Mouse (Mus musculus): ENCODE data around the gene Rnaseh2a.

The Rnaseh2a gene

DNA sequence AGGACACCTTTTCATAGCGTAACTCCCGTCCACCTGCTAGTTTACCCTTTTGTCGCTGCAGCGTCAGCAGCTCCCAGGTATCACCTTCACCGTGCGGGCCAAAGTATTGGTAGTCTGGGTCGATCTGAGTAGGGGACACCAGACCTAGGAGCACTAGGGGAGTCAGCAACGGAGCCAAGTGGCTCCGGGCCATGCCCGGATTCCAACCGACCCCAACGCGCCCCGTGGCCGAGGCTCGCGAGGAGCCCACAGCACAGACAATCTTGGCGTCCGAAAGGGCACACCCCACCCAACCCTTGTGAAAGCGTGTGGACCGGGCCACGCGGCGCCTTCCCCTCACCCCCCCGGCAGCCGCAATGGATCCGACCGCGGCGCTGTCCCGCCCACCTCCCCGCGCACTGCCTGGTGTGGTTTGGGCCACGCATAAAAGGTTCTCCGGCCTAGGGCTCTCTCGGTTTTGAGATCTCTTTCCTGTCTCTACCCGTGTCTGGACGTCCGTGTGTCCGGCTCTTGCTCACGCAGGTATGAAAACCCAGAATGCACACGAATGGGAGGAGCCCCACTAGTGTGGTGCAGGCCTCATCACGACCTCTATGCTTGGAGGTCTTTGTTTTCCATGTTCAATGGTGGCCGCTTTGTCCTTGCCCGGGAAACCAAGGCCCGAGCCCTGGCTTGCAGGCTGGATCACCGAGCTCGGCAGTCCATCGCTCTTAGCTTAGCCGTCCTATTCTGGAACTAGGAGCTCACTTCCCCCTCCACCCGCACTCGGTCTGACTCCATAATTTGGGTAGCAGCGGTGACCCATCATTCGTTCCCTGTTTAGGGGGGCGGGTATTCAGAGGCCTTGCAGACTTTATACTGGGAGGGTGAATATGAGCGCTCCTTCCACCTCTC lies at the start of gene Rnaseh2a, which contains the start of the genes Gm49661 and Prdx2:
Gene Rnaseh2a, minus strand, starts transcription at position 527 of the 894 bp plus-strand sequence.
Gene Gm49661, minus strand, starts transcription at position 193 of the 894 bp plus-strand sequence.
Gene Prdx2, plus strand, starts transcription at position 347 of the 894 bp plus-strand sequence.
- peak; percentile 87 for DNase-seq (ENCODE audit: low read depth, low spot score)

DNA sequence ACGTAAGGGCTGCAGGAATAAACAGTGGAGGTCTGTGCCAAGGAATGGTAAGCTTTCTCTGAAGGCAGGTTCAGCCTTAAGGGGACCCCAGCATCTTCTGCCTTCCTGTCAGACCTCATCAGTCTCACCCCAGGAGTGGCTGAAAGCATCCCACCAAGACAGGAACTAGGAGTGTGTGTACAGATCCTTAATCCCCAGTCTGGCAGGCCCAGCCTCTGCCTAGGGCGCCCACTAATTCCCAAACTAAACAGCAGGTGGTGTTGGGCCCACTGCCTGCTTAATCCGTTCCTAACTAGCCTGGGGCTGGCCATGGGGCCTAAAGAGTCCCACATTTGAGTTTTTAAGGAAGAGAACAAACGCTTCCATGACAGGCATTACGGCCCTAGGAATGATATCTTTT lies 47.6 kb upstream of the Rnaseh2a start:
- DNase-seq (ENCODE audit: low read depth, low spot score), result peak; percentile 36

GRCm38 (mm10) chr8:85016724-85017123 lies 47.2 kb upstream of the Rnaseh2a start:
- DNase-seq (ENCODE audit: low read depth, low spot score), result no peak

GRCm38 (mm10) chr8:85014431-85014830 lies 44.9 kb upstream of the Rnaseh2a start, which contains the start of gene Best2:
TSS of gene Best2 (minus strand) at chr8:85014531.
- no peak for DNase-seq (ENCODE audit: low read depth, low spot score)

DNA sequence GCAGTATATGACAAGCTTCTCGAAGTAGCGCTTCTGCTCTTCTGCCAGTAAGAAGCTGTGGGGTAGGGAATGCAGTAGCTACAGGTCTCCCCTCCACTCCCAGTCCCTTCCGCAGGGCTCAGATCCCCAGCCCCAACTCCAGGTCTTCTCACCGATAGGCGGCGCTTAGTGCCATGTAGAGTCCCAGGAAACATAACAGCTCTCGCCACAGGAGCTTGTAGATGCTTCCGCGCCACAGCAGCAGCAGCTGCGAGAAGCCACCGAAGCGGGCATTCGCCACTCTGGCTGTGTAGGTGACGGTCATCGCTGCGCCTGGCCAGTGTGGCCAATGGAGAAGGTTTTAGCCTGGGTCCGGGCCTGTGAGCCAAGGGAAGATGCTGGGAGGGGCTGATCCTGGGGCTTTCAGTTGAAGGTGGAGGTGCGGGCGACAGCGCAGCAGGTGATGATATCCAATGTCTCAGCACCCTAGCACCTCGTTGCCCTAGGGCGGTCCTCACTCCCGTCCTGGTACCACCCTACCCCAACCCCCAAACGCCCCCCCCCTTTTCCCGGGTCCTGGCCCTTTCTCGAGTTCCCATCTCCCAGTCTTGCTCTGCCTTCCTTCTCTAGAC lies 43.8 kb upstream of the Rnaseh2a start:
- peak; percentile 95 for DNase-seq (ENCODE audit: low read depth, low spot score)

DNA sequence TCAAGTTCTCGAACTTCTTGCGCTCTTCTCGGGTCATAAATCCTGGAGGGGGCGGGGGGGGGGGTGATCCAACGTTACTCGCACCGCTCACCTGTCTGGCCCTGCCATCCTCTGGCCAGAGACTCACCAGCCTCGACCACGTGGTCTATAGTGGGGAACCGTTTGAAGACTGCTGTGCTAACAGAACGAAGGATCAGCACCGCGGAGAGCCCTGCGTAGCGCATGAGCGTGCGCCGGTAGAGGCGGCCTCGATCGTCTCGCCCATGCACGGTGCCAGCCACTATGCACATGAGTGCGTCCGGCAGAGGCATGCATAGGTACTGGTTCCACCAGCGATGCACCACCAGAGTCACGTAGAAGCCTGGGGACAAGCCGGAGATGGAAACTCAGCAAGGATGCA lies 41.7 kb upstream of the Rnaseh2a start:
- peak; percentile 58 for DNase-seq (ENCODE audit: low read depth, low spot score)

DNA sequence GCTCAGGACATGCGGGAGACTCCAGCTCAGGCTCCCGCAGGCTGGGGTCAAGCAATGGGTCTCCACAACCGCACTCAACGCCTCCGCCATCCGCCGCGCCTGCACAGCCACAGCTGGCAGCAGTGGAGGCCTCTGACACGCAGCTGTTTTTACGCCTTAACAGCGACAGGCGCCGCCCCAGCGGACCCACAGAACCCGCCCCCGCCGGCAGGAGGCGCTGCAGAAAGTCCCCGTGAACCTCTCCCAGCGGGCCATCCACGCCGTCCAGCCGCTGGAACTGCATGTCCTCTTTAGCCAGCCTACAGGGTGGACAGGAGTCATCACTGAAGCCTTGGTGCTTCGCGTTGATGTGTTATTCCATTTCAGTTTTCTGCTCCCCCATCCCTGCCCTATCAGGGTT lies 38.1 kb upstream of the Rnaseh2a start:
- peak; percentile 86 for DNase-seq (ENCODE audit: low read depth, low spot score)

GRCm38 (mm10) chr8:84997649-84998295 lies 28.2 kb upstream of the Rnaseh2a start:
- peak; percentile 98 for DNase-seq (ENCODE audit: low read depth, low spot score)

DNA sequence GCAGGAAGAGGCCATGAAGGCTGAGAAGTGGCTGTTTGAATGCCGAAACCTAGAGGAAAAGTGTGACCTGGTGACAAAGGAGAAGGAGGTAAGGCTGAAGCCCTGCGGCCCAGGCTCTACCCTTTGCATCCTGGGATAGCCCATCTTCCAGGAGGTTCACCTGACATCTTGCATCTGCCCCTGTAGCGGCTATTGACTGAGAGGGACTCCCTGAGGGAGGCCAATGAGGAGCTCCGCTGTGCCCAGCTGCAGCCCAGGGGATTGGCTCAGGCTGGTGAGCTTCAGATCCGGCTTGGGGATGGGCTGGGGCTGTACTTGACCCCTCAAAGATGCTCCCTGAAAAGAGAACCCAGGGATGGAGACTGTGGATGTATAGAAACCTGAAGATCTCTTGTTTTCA lies 27.4 kb upstream of the Rnaseh2a start:
- DNase-seq (ENCODE audit: low read depth, low spot score), result no peak

DNA sequence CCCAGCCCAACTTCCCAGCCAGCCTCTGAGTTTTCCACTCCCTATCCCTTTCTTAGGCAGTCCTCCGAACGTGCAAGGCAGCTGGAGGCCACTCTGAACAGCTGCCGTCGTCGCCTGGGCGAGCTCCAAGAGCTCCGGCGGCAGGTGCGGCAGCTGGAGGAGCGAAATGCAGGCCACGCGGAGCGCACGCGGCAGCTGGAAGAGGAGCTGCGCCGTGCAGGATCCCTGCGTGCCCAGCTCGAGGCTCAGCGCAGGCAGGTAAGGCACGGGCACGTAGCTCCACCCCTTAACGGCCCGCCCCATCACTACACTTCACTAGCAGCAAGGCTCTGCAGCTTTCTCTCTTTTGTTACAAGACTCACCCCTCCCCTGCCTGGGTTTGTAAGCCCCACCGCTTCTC lies 26.1 kb upstream of the Rnaseh2a start:
- DNase-seq (ENCODE audit: low read depth, low spot score), result peak; percentile 70

DNA sequence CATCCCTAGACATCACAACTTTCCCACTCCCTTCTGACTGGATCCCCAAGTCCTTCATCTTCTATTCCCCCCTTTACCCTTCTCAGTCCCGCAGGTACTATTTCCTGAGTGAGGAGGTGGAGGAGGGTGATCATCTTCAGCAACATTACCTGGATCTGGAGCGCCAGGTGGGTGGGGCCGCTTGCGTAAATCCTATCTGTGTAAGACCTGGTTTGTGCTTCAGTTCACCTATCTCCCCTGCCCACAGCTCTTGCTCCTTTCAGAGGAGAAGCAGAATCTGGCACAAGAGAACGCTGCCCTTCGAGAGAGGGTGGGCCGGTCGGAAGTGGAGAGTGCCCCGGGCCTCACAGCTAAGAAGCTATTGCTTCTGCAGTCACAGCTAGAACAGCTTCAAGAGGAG lies 24.8 kb upstream of the Rnaseh2a start:
- DNase-seq (ENCODE audit: low read depth, low spot score), result no peak

DNA sequence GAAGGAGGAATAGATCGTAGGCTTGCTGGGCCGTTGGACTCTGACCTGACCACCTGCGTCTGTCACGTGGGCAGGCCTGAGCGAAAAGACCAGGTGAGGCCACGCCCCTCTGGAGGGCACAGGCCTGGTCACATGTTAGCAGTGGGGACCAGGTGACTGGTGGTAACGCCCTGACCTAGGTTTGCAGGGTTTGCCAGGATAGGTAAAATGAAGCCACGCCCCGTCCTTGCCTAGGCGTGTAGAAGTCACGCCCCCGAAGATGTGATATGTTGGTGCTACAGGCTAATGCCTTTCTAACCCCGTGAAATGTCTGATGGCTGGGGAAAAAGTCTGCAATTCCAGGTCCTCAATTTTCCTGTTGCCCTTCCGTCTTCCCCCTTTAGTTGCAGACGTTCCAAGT lies 21.3 kb upstream of the Rnaseh2a start:
- DNase-seq (ENCODE audit: low read depth, low spot score), result peak; percentile 81

GRCm38 (mm10) chr8:84990349-84990748 lies 20.8 kb upstream of the Rnaseh2a start, which contains the start of gene Hook2:
TSS of gene Hook2 (plus strand) at chr8:84990603.
- DNase-seq (ENCODE audit: low read depth, low spot score), result peak; percentile 99

GRCm38 (mm10) chr8:84989810-84990209 lies 20.2 kb upstream of the Rnaseh2a start:
- DNase-seq (ENCODE audit: low read depth, low spot score), result peak; percentile 97

DNA sequence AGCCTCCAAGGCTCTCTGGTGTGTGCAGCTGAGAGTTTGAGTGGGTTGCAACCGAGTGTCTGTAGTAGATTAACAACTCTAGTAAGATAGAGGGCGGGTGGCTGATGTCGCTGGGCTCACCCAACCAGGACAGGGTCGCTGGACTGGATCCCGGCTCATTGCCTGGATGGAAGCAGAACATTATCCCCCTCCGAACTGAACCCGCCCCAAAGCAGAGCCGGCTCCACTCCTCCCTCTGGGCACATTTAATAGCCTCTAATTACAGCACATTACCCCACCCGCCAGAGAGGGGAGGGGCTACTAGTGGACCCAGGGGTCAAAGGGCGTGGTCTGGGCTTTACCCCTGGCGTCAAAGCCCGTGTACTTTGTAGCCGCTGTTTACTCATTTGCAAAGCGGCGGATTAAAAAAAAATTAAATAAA lies 19.8 kb upstream of the Rnaseh2a start:
- DNase-seq (ENCODE audit: low read depth, low spot score), result peak; percentile 83

DNA sequence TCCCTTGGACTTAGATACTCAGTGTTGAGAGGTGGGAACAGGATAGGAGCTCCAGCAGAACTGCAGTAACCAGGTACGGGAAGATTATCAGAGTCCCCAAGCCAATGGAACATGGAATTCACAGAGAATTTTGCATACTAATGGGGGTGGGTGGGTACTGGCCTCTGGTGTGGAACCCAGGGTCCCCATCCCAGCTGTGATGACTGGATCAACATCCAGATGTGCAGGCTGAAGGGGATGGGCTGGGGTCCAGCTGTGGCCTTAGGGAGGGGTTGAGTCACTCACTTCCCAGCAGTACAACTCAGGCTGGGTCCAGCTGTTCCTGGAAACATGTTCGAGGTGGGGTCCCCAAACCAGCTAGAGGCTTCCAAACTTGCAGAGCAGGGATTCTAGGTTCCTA lies 18.3 kb upstream of the Rnaseh2a start:
- no peak for DNase-seq (ENCODE audit: low read depth, low spot score)

DNA sequence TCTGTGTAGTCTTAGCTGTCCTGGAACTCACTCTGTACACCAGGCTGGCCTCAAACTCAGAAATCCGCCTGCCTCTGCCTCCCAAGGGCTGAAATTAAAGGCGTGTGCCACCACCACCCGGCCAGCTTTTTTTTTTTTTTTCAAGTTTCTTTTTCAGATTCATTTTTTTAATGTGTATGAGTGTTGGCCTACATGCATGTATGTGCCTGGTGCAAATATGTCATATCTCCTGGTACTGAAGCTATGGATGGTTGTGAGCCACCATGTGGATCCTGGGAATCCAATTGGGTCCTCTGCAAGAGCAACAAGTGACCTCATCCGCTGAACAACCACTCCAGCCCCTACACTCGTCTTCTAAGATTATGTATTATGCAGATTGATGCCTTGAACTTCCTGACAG lies 17.8 kb upstream of the Rnaseh2a start:
- DNase-seq (ENCODE audit: low read depth, low spot score), result no peak

DNA sequence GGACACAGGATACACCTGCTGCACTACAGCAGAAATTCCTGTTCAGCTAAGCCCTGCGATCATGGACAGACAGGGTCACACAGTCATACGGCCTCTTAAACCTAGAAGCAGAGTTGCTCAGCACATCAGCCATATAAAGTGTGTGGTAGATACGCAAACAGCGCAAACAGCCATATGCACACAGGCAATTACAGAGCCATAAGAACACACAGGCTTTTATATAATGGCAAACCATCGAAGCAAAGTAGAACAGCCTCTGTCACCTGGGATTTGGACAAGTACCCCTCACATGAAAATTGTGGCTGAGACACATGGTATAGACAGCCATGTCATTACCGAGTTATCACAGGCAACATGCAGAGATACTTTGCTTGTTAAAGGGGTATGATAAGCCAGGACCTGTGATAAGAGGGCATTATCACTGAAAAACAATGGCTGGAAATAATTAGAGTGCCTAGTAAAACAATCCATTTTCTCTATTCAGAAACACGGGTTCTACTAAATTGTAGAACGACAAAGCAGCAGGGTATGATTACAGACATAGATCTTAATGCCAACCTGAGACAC lies 16.9 kb upstream of the Rnaseh2a start:
- no peak for DNase-seq (ENCODE audit: low read depth, low spot score)

DNA sequence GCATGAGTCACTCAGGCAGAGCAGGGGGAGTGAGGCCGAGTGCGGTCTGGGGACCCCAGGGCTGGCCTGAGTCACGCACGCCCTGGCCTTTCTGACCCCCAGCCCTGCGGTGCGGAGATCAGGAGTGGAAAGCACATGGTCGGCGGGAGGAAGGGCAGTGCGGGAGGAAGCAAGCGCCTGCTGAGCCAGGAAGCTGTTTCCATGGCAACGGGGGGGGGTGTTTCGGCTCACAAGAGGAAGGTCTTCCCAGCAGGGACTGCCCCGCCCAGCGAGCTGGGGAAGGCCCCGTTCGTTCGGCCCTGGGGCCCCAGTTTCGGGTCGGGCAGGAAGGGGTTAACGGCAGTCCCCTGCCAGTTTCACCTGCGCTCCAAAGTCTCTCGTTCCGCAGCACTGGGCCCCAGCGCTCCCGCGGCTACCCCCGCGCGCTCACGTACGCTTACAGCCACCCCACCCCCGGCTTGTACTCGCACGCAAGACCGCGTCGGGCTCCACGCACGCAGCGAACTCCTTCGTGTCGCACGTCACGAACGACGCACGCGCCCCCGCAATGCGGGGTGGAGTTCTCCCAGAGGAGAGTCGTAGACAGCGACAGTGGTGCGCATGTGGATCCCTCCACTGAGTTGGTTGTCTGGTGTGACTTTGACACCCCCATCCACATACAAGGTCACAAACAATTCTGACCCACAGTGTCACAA lies 16.3 kb upstream of the Rnaseh2a start:
- DNase-seq (ENCODE audit: low read depth, low spot score), result peak; percentile 95

GRCm38 (mm10) chr8:84985049-84985683 lies 15.6 kb upstream of the Rnaseh2a start:
- no peak for DNase-seq (ENCODE audit: low read depth, low spot score)

All from ZHBTc4 (cell line).